Mouse (Mus musculus) urinary bladder, postnatal 36 days (tissue): ENCODE data around the gene Atrip.
A peak's percentile ranks its signal among the peaks of the same experiment; 100 is the strongest.

Experiments
- DNase-seq, 2 experiments: peaks; one replicate each; pipeline ENCODE4 v3.0.0; 2022; ENCODE audit warnings: low spot score in 2 of 2, mixed read lengths in 1 of 2

Atrip gene

GRCm38 (mm10) chr9:109038086-109038895 lies 35.6 kb downstream of the Atrip start, which contains the start of gene Shisa5:
Shisa5 (plus strand) TSS chr9:109038565.
- DNase-seq, result peak; percentile 72 to 83

GRCm38 (mm10) chr9:109032435-109032834 lies 41.5 kb downstream of the Atrip start:
- no peak for DNase-seq

- no peak for DNase-seq
Measured at GRCm38 (mm10) chr9:109031686-109032085, 42.2 kb downstream of the Atrip start.

GRCm38 (mm10) chr9:109031001-109031400 lies 42.9 kb downstream of the Atrip start:
- no peak for DNase-seq

GRCm38 (mm10) chr9:109030312-109030711 lies 43.6 kb downstream of the Atrip start:
- DNase-seq, result no peak

- DNase-seq, result no peak
Measured at GRCm38 (mm10) chr9:109028919-109029318, 45.0 kb downstream of the Atrip start.

- DNase-seq, result no peak
Measured at GRCm38 (mm10) chr9:109028421-109028820, 45.5 kb downstream of the Atrip start.

GRCm38 (mm10) chr9:109027521-109027920 lies 46.4 kb downstream of the Atrip start:
- no peak for DNase-seq

- DNase-seq, result no peak
Measured at GRCm38 (mm10) chr9:109022866-109023685, 50.8 kb downstream of the Atrip start.

GRCm38 (mm10) chr9:109021428-109021827 lies 52.5 kb downstream of the Atrip start:
- no peak for DNase-seq

- no peak for DNase-seq
Measured at GRCm38 (mm10) chr9:109016973-109017604, 56.8 kb downstream of the Atrip start.

- no peak for DNase-seq
Measured at GRCm38 (mm10) chr9:109015397-109015796, 58.5 kb downstream of the Atrip start.

- no peak for DNase-seq
Measured at GRCm38 (mm10) chr9:109010316-109010690, 63.6 kb downstream of the Atrip start.

GRCm38 (mm10) chr9:109009636-109010315 lies 64.1 kb downstream of the Atrip start:
- peak in 1 of 2 experiments; percentile 58 for DNase-seq

GRCm38 (mm10) chr9:109008994-109009635 lies 64.8 kb downstream of the Atrip start:
- no peak for DNase-seq

- no peak for DNase-seq
Measured at GRCm38 (mm10) chr9:109008081-109008480, 65.8 kb downstream of the Atrip start.
